Mouse (Mus musculus): ENCODE data around the gene Spcs1. TPM values are rescaled to one million over a fixed set of nuclear protein-coding genes. Genes with fewer than 3 reads are reported as not detected.
A peak's percentile ranks its signal among the peaks of the same experiment; 100 is the strongest.

Gene Spcs1
- polyA plus RNA-seq, 1 experiment from 2014 or later = 368 TPM

DNA sequence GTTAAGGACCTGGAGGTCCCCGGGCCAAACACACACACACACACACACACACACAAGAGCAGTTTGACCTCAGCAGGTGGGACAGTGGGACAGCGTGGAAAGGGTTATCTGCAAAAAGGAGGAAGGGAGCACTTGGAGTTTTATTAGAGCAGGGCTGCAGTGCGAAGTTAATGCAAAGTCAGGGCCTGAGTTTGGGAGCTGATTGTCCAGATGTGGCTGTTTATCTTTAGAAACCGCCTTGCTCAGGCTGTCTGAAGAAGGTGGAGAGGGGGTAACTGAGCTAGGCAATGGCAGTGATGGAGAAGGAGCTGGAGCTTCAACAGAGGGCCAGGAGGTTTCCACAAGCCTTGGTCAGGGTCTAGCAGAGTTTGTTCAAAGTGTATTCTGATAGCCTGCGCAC lies 5.3 kb upstream of the Spcs1 start:
- H3K27ac ChIP-seq = no peak overlapping the region
- H3K4me3 ChIP-seq = no peak overlapping the region
- WGBS = 71% methylated on average over 5 of the region's 5 CpGs
- peaks cover 49% of the 10 kb centered on the region for H3K36me3 ChIP-seq
- no peaks in the 10 kb centered on the region for H3K9me3 ChIP-seq (replicated peaks)
- H3K4me2 ChIP-seq = no peak overlapping the region
- ATAC-seq (replicated peaks; ENCODE audit: insufficient number of reproducible peaks, insufficient read depth, low FRiP score, low read depth) = no peak
- H3K27me3 ChIP-seq = no peaks in the 10 kb centered on the region
- peaks cover 8% of the 10 kb centered on the region for H3K4me1 ChIP-seq (replicated peaks)
- no peak overlapping the region for H3K9ac ChIP-seq

DNA sequence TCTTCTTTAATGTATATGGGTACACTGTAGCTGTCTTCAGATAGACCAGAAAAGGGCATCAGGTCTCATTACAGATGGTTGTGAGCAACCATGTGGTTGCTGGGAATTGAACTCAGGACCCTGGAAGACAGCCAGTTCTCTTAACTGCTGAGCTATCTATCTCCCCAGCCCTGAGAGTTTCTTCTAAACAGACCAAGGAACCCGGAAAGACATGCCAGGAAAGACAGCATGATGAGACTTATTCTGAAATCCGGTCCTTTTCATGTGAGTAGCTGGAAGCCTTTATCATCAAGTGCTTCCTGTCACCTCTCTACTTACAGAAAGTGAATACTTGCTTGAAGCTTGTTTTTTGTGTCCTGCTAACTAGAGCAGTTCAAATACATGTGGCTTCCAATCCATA lies 3.1 kb upstream of the Spcs1 start:
- no peak for ATAC-seq (replicated peaks; ENCODE audit: insufficient number of reproducible peaks, insufficient read depth, low FRiP score, low read depth)
- 65% methylated on average over 2 of the region's 2 CpGs for WGBS

DNA sequence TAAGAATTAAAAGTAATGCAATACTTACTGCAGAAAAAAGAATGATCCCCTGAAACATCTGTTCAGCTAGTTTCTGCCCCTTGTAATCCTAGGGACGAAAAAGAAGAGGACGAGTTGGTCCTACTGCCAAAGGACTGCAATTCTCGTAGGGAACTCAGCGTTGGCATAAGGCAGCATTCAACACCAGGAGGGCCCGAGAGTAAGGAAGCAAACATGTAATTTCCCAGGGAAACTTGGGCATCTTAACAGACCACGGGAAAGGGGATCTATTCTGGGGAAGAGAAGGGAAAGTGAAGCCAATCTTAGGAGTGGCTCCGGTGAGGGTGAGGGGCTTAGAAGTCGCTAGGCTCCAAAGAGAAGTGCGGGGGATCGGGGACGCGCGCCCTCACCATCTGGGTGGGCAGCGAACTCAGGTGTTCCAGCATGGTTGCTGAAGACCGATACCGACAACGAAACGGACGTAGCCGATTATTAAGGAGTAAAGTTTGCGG lies 611 bp downstream of the Spcs1 start:
- ATAC-seq (replicated peaks; ENCODE audit: insufficient number of reproducible peaks, insufficient read depth, low FRiP score, low read depth) = no peak
- under 1% methylated on average over 21 of the region's 21 CpGs for WGBS
- Histone ChIP-seq H3K4me3 (peak overlapping the region; percentile 95), H3K9ac (peak overlapping the region; percentile 94), H3K4me2 (peak overlapping the region; percentile 74), H3K9me3 (replicated peaks) (no peaks in the 10 kb centered on the region), H3K4me1 (replicated peaks) (peaks cover 16% of the 10 kb centered on the region), H3K27me3 (no peaks in the 10 kb centered on the region), H3K36me3 (peaks cover 7% of the 10 kb centered on the region; the same call in 1 of the 2 replicates), H3K27ac (peak overlapping the region; percentile 93)

More for the DNA sequence above, 3.1 kb upstream of the Spcs1 start:
- no peak overlapping the region for H3K4me3 ChIP-seq
- no peaks in the 10 kb centered on the region for H3K27me3 ChIP-seq
- H3K36me3 ChIP-seq = peaks cover 29% of the 10 kb centered on the region
- H3K9me3 ChIP-seq (replicated peaks) = no peaks in the 10 kb centered on the region
- no peak overlapping the region for H3K27ac ChIP-seq
- H3K4me1 ChIP-seq (replicated peaks) = peaks cover 16% of the 10 kb centered on the region
- no peak overlapping the region for H3K4me2 ChIP-seq
- H3K9ac ChIP-seq = no peak overlapping the region

DNA sequence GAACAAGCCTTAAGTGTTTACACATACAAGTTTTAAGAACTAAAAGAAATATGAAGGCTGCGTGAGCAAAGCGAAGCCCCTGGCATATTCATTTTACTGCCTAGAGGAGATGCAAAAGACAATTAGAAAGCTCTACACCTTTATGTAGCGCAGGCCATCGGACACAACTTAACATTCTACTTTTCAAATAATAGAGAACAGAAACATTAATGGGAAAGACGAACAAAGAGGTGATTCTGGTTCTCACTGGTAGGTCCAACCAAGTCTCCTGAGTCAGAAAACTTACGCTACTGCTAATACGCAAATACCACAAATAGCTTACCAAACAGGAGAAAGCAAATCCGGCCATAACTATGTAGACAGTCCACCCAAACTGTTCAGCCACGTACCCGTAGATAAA lies 1.1 kb downstream of the Spcs1 start:
- Histone ChIP-seq H3K4me1 (replicated peaks) (peaks cover 16% of the 10 kb centered on the region), H3K9ac (peak overlapping the region; percentile 94), H3K27me3 (no peaks in the 10 kb centered on the region), H3K4me2 (peak overlapping the region; percentile 74), H3K27ac (no peak overlapping the region), H3K9me3 (replicated peaks) (no peaks in the 10 kb centered on the region), H3K36me3 (peaks cover 7% of the 10 kb centered on the region; the same call in 1 of the 2 replicates), H3K4me3 (peak overlapping the region; percentile 95)
- ATAC-seq (replicated peaks; ENCODE audit: insufficient number of reproducible peaks, insufficient read depth, low FRiP score, low read depth) = no peak
- 58% methylated on average over 10 of the region's 10 CpGs for WGBS

DNA sequence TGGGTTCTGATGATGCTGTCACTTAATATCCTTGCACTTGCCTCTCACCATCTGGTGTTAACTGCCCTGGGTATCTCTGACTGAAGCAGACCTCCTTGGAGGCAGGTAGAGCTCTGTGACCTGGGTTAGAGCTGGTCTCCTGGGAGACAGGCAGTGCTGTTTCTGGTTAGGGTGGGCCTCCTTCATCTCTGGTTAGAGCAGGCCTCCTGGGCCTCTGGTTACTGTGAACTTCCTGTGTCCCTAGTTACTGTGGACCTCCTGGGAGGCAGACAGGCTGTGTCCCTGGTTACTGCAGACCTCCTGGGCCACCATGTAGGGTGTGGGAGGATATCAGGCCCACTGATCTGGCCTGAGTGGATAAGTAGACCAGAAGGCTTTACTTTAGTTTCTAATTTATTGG lies 5.1 kb downstream of the Spcs1 start:
- no peak for ATAC-seq (replicated peaks; ENCODE audit: insufficient number of reproducible peaks, insufficient read depth, low FRiP score, low read depth)
- no peaks in the 10 kb centered on the region for H3K9me3 ChIP-seq (replicated peaks)
- no peak overlapping the region for H3K4me3 ChIP-seq
- H3K36me3 ChIP-seq = 0 out of 2 replicates have a peak, but pooled peaks cover 3% of the 10 kb centered on the region
- no peaks in the 10 kb centered on the region for H3K27me3 ChIP-seq
- H3K9ac ChIP-seq = no peak overlapping the region
- H3K4me2 ChIP-seq = no peak overlapping the region
- peaks cover 8% of the 10 kb centered on the region for H3K4me1 ChIP-seq (replicated peaks)
- no peak overlapping the region for H3K27ac ChIP-seq

DNA sequence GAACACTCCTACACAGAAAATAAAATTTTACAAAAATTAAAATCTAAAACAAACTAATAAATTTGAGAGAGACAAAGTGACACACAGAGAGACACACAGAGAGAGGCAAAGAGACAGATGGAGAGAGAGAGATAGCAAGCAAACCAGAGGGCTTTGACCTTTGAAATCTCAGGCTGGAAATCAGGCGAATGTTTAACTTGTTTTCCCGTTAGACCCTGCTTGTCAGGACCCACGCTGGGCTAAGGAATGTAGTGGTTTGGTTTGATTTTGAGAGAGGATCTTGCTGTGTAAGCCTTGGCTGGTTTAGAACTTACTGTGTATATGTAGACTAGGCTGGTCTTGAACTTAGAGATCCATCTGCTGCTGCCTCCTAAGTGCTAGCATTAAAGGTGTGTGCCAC lies 25.2 kb downstream of the Spcs1 start:
- no peaks in the 10 kb centered on the region; the same call in 1 of the 2 replicates for H3K36me3 ChIP-seq
- no peak overlapping the region for H3K4me2 ChIP-seq
- H3K27ac ChIP-seq = no peak overlapping the region
- H3K4me3 ChIP-seq = no peak overlapping the region
- H3K9me3 ChIP-seq (replicated peaks) = no peaks in the 10 kb centered on the region
- no peaks in the 10 kb centered on the region for H3K27me3 ChIP-seq
- H3K9ac ChIP-seq = no peak overlapping the region
- no peaks in the 10 kb centered on the region; the same call in 1 of the 2 replicates for H3K4me1 ChIP-seq (replicated peaks)
- ATAC-seq (replicated peaks; ENCODE audit: insufficient number of reproducible peaks, insufficient read depth, low FRiP score, low read depth) = no peak
- WGBS = 70% methylated on average over 3 of the region's 3 CpGs

DNA sequence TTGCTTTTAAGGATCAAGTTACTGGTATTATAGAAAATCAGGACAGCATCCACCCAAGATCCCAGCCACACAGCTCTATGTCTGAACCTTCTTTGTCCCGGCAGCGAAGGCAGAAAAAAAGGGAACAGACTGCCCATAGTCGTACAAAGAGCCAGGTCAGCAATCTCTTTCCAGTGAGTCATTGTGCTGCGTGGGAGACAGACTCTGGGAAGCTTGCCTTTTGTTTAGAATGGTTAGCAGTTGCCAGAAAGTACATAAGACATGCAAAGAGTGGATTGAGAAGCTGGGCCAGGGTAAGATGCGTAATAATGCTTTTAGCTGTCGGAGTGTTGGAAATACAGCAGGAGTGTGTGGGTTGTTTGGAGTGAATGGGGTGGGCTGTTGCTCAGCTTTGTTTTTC lies 27.3 kb downstream of the Spcs1 start:
- H3K36me3 ChIP-seq = no peaks in the 10 kb centered on the region; the same call in 1 of the 2 replicates
- 0 out of 2 replicates have a peak overlapping the region, but pooled peaks have one; percentile 16 for H3K27ac ChIP-seq
- H3K9me3 ChIP-seq (replicated peaks) = no peaks in the 10 kb centered on the region
- WGBS = 55% methylated on average over 6 of the region's 6 CpGs
- no peaks in the 10 kb centered on the region for H3K27me3 ChIP-seq
- no peak overlapping the region for H3K4me3 ChIP-seq
- no peaks in the 10 kb centered on the region; the same call in 1 of the 2 replicates for H3K4me1 ChIP-seq (replicated peaks)
- peak; percentile 43; the same call in 1 of the 2 replicates for ATAC-seq (replicated peaks; ENCODE audit: insufficient number of reproducible peaks, insufficient read depth, low FRiP score, low read depth)
- no peak overlapping the region for H3K4me2 ChIP-seq
- H3K9ac ChIP-seq = no peak overlapping the region

DNA sequence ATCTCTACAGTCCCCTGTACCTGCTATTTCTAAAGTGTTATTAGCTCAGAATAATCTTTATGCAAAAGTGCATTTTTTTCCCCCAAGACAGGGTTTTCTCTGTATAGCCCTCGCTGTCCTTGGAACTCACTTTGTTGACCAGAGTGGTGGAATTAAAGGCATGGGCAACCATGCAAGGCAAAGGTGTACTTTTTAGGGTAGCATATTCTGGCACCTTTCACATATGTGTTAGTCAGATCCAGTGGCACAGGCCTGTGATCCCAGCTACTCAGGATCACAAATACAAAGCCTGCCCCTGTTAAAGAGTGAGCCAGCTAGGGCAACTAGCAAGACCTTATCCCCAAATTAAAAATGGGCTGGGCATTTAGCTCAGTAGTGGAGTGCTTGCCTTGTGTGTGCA lies 41.1 kb downstream of the Spcs1 start:
- Histone ChIP-seq H3K9ac (no peak overlapping the region), H3K36me3 (no peaks in the 10 kb centered on the region), H3K27ac (no peak overlapping the region), H3K27me3 (no peaks in the 10 kb centered on the region), H3K4me3 (no peak overlapping the region), H3K4me1 (replicated peaks) (no peaks in the 10 kb centered on the region), H3K4me2 (no peak overlapping the region), H3K9me3 (replicated peaks) (no peaks in the 10 kb centered on the region)
- WGBS = 98% methylated on average over 1 of the region's 1 CpGs
- ATAC-seq (replicated peaks; ENCODE audit: insufficient number of reproducible peaks, insufficient read depth, low FRiP score, low read depth) = no peak

DNA sequence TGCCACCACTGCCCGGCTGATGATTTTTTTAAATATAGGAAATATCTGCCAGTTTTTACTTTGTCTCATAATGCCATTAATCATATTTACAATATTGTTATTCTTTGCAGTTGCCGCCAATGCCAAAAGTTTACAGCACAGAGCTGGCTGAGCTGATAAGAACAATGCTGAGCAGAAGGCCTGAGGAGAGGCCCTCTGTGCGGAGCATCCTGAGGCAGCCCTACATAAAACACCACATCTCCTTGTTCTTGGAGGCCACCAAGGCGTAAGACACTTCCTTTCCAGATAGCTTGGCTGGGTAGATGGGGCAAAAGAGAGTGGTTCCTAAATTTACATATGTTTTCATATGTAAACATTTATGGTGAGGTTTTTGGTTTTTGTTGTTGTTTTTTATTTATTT lies 42.4 kb downstream of the Spcs1 start:
- Histone ChIP-seq H3K36me3 (no peaks in the 10 kb centered on the region), H3K27me3 (no peaks in the 10 kb centered on the region), H3K4me1 (replicated peaks) (no peaks in the 10 kb centered on the region), H3K9ac (no peak overlapping the region), H3K9me3 (replicated peaks) (no peaks in the 10 kb centered on the region), H3K4me2 (no peak overlapping the region), H3K4me3 (no peak overlapping the region), H3K27ac (no peak overlapping the region)
- no peak for ATAC-seq (replicated peaks; ENCODE audit: insufficient number of reproducible peaks, insufficient read depth, low FRiP score, low read depth)
- 90% methylated on average over 4 of the region's 4 CpGs for WGBS

DNA sequence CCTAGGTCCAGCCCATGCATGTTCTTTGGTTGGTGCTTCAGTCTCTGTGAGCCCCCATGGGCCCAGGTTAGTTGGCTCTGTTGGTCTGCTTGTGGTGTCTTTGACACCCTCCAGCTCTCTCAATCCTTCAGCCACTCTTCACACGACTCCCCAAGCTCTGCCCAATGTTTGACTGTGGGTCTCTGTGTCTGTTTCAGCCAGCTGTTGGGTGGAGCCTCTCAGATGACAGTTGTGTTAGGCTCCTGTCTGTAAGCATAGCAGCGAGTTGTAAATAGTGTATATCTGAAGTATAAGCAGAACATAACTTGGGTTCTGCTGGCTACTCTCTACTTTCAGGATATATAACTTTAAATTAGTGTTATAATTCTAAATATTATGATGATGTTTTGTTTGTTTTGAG lies 43.0 kb downstream of the Spcs1 start:
- H3K27me3 ChIP-seq = no peaks in the 10 kb centered on the region
- no peaks in the 10 kb centered on the region for H3K9me3 ChIP-seq (replicated peaks)
- H3K27ac ChIP-seq = no peak overlapping the region
- no peak overlapping the region for H3K4me2 ChIP-seq
- ATAC-seq (replicated peaks; ENCODE audit: insufficient number of reproducible peaks, insufficient read depth, low FRiP score, low read depth) = no peak
- no peaks in the 10 kb centered on the region for H3K36me3 ChIP-seq
- WGBS = 64% methylated on average over 2 of the region's 2 CpGs
- no peak overlapping the region for H3K4me3 ChIP-seq
- no peak overlapping the region for H3K9ac ChIP-seq
- H3K4me1 ChIP-seq (replicated peaks) = no peaks in the 10 kb centered on the region

DNA sequence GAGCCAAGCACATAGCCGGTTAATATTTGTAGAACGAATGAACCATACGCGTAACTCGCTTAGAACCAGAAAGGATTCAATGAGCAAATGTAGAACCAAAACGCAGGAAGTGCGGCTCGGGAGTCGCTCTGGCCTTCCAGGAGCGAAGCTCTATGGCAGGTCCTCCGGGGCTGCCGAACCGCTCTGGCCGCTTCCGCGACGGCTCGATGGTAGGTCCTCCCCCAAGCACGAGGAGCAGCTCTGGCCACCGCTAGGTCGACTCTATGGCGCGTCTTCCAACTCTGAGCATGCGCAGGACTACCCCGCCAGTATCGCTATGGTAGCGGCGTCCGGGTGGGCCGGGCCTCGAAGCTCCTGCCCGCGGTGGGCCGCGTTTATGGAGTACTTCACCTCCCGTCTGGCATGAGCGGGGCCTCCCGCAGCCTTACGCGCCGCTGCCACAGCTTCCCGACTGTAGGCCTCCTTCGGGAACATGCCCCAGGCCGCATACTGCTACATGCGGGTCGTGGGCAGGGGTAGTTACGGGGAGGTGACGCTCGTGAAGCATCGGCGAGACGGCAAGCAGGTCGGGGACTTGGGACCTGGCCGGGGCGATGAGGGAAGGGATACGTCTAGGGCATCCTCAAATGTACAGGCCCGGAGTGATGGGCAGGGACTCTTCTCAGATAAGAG lies 50.2 kb downstream of the Spcs1 start, which contains the start of gene Nek4:
Nek4 (plus strand) TSS at position 224 of the 672 bp plus-strand sequence.
- peak within 1 kb of the TSS; percentile 78 for H3K9ac ChIP-seq
- ATAC-seq (replicated peaks; ENCODE audit: insufficient number of reproducible peaks, insufficient read depth, low FRiP score, low read depth) = peak; percentile 99
- peak within 1 kb of the TSS; percentile 85 for H3K4me3 ChIP-seq
- H3K36me3 ChIP-seq = no peaks in the 10 kb centered on the region
- peak within 1 kb of the TSS; percentile 62; the same call in 1 of the 2 replicates for H3K27ac ChIP-seq
- under 1% methylated on average over 57 of the region's 57 CpGs for WGBS
- H3K4me1 ChIP-seq (replicated peaks) = peaks cover 7% of the 10 kb centered on the region
- 0 out of 2 replicates have a peak, but pooled peaks cover 3% of the 10 kb centered on the region for H3K27me3 ChIP-seq
- peak within 1 kb of the TSS; percentile 88 for H3K4me2 ChIP-seq
- H3K9me3 ChIP-seq (replicated peaks) = no peaks in the 10 kb centered on the region

DNA sequence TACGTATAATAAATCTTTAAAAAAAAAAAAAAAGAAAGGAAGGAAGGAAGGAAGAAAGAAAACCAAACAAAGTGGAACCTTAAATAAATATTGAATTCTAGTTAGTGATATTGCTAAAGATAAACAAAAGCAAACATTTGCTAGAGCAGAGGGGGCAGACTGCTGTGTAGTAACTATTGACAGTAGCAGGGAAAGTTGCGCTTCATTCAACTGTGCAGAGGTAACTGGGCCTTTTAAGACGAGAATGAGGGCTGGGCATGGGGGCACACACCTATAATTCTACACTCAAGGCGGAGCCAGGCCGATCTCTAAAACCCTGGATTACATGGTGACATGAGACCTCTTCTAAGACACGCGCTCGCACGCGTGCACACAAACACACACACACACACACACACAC lies 51.5 kb downstream of the Spcs1 start:
- no peaks in the 10 kb centered on the region for H3K9me3 ChIP-seq (replicated peaks)
- WGBS = 94% methylated on average over 10 of the region's 10 CpGs
- ATAC-seq (replicated peaks; ENCODE audit: insufficient number of reproducible peaks, insufficient read depth, low FRiP score, low read depth) = no peak

More for the DNA sequence above, 51.5 kb downstream of the Spcs1 start:
- H3K4me1 ChIP-seq (replicated peaks) = peaks cover 7% of the 10 kb centered on the region
- H3K27me3 ChIP-seq = 0 out of 2 replicates have a peak, but pooled peaks cover 3% of the 10 kb centered on the region
- H3K27ac ChIP-seq = no peak overlapping the region
- no peak overlapping the region for H3K9ac ChIP-seq
- H3K36me3 ChIP-seq = no peaks in the 10 kb centered on the region
- no peak overlapping the region for H3K4me2 ChIP-seq
- no peak overlapping the region for H3K4me3 ChIP-seq
